Mouse (Mus musculus) urinary bladder, postnatal 36 days (tissue): ENCODE measurements around the gene Hmga1b.
A peak's percentile ranks its signal among the peaks of the same experiment; 100 is the strongest.
"Not testable (repeated sequence)": the region's sequence is repeated elsewhere in the genome, so short reads cannot be mapped to it uniquely, and the experiment has no call there.

ENCODE experiments used
- DNase-seq, 2 experiments: peaks; one replicate each; pipeline ENCODE4 v3.0.0; 2022; ENCODE audit warnings: low spot score in 2 of 2, mixed read lengths in 1 of 2

Gene Hmga1b

GRCm38 (mm10) chr11:120731858-120732680 lies 30.5 kb upstream of the Hmga1b start, which contains the start of gene Cbr2:
Gene Cbr2, minus strand, starts transcription at chr11:120732114.
- DNase-seq: peak; percentile 56 to 65

DNA sequence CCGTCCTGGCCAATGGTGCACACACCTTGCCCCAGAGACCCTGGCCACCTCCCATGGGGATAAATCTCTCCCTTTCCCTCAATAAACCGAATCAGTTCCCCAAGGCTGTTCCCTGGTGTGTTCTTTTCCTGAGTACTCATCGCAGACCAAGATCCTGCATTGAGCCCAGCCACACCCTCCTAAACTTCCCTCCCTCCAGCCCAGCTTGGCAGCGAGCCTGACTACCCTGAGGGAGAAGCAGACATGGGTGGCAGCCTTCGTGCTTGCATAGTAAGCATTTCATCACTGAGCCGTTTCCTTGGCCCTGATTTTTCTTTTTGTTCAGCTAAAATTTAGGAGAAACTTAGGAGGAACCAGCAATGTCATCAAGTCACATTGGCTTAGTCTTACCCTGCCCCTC lies 29.1 kb upstream of the Hmga1b start:
- DNase-seq: peak; percentile 49 to 80

DNA sequence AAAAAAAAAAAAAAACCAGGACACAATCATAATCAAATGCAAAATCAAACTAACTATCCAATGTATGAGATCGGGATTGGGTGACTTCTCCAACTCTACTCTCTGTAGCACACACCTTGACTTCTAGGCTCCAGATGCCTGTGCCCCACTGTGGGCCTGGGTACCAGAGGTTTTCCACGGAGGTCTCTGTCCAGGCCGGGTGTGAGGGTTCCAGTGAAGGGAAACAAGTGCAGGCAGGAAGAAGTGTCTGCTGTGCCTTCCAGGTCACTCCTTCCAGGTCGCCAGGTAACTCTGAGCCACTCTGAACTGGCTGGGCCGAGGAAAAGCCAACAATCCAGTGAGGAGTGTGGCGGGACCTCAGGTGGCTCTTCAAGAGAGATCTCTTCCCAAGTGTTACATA lies 26.2 kb upstream of the Hmga1b start:
- DNase-seq: no peak

DNA sequence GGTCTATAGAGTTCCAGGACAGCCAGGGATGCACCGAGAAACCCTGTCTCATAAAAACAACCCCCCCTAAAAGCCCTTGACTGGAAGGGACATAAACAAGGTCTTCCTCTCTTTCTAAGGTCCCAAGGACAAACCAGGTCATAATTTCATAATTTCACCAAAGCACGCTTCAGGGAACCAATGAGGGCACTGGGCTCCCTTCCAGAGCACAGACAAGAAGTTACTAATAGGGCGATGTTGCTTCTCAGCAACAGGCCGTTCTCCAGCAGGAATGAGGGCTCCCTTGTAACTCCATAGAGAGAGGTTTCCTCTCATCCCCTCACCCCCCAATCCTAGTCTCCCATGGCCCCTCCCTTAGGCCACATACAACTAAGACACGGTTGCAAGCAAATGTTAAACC lies 21.6 kb upstream of the Hmga1b start:
- DNase-seq: no peak

- no peak for DNase-seq
These were observed 18.4 kb upstream of the Hmga1b start for GRCm38 (mm10) chr11:120744121-120744701.

GRCm38 (mm10) chr11:120747974-120748373 lies 14.6 kb upstream of the Hmga1b start:
- no peak for DNase-seq

- peak in 1 of 2 experiments; percentile 36 for DNase-seq
These were observed 13.2 kb upstream of the Hmga1b start for GRCm38 (mm10) chr11:120749430-120749829.

DNA sequence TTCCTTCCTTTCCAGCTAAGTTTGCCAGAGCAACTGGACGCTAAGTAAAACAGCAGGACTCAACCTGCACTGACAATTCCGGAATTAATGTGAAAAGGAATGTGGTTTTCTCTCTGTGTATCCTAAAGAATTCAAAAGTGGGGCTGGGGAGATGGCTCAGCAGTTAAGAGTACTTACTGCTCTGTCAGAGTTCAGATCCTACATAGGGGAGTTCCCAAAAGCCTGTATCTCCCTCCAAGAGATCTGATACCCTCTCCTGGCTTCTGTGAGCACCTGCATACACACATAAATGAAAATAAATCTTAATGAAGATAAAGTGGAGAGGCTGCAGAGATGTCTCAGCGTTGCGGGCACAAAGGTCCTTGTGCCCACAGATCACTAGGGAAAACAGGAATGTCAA lies 11.0 kb upstream of the Hmga1b start:
- no peak for DNase-seq

DNA sequence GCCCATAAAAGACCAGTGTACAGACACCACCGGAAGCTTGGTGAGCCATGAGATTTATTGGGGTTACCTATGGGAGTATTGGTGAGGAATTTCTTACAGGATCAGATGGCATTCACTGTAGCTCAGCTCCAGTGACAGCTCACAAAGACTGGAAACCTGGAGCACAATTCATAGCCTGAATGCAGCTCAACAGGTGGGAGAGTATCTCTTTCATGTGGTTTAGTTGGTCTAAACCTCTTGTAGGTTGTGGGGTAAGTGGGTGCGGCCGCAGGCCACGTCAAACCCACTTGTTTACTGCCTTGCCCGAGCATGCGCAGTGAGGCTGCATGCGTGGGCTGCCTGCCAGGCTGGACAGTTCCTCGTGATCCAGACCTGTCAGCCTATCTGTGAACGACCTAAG lies 2.4 kb upstream of the Hmga1b start:
- no peak for DNase-seq

DNA sequence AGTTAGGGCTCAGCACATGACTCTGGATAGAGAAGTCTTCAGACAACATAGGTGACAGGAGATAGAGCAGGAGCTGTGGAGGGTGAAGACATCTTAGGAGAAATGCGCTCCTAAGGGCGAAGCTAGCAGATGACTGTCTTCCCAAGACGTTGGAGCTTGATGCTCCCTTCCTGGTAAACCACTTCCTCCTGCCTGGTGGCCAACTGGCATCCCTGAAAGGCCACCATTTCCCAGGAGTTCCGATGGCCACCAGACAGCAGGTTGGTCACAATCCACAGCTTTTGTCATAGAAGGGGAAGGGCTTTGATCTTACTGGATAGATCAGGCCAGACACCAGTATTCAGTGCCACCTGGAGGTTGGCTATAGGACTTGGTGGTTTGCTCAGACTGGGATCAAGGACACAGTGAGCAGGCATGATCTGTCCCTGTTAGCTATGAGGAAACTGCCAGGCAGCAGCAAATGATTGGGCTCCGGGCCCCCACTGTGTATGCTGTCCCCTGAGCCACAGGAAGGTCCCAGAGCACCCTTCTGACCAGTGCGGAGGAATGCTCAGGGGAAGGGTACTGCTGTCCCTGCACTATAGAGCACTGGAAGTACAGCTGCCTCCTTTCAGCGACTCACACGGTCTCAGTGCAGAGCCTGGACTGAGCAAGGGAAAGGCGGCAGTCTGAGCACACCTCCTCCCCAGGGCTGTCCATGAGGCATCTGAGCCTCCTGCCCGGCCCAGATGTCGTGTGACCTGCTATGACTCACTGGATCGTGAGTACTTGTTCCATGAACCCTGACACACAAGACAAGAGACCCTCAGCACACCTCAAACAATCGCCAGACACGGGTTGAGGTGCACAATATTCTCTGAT lies 553 bp upstream of the Hmga1b start:
- DNase-seq: no peak

DNA sequence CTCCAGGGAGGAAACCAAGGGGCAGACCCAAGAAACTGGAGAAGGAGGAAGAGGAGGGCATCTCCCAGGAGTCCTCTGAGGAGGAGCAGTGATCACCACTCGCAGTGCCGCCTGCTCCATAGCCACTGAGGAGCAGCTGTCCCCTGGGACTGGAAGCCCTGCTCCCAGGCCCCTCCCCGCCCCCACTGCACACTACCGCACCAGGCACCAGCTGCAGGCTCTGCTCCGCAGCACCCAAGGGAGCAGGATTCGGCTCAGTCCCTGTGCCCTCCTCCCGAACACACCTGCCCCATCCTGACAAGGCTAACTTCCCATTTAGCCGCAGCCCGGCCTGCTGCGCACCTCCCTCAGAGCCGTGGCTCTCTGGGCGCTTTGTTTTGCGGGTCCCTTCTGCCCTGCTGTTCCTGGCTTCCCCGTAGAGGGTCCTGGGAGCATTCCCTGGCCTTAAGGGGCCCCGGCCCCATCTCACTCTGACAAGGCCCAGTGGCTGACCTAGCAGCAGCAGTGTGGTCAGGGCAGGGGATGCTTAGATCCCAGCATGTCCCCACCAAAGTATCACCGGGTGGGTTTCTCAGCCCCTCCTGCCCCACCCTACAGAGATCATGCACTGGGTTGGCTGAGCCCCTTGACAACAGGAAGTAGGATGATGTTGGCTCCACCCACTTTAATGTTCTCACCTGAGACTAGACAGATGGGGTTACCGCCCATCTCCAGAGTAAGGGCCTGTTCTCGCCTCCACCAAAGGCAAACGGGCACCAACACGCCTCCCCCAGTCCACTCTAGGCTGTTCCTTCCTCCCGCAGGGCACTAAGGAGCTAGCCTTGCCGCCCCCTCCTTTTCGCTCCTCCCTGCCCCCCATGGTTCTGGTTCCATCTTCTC lies 766 bp downstream of the Hmga1b start:
- not testable (repeated sequence) for DNase-seq

- DNase-seq: not testable (repeated sequence)
These were observed 4.4 kb downstream of the Hmga1b start for GRCm38 (mm10) chr11:120767023-120767422.

GRCm38 (mm10) chr11:120768206-120768605 lies 5.6 kb downstream of the Hmga1b start:
- DNase-seq: no peak

GRCm38 (mm10) chr11:120772749-120773148 lies 10.2 kb downstream of the Hmga1b start:
- DNase-seq: no peak

DNA sequence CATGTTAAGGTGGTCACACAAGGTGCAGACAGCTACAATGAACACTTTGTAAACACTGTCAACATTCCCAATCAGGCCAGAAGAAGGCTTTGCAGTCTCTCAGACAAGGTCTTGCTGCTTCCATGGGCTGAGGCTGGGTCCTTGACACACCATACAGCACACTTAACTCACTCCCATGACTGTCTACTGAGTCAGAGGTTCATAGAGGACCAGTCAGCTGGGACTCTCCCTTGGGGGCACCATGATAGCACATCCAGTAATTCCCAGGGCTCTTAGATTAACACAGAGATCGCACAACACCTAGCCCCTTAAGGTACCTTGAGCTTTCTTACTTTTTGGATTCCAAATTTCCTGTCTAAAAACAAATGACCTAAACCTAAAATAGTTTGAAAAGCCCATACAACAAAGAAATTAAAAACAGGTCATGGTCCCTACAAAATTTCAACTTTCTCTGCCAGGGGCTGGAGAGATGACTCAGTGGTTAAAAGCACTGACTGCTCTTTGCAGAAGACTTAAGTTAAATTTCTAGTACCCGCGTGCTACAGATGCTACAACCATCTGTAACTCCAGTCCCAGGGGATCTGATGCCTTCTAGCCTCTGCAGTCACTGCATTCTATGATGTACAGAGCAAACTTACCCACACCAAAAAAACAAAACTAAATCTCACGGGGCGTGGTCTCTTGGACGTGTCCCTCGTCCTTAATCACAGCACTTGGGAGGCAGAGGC lies 11.0 kb downstream of the Hmga1b start:
- DNase-seq: no peak

- DNase-seq: peak; percentile 91 to 95
These were observed 13.3 kb downstream of the Hmga1b start for GRCm38 (mm10) chr11:120775774-120776469.

GRCm38 (mm10) chr11:120777123-120777522 lies 14.5 kb downstream of the Hmga1b start:
- DNase-seq: no peak

DNA sequence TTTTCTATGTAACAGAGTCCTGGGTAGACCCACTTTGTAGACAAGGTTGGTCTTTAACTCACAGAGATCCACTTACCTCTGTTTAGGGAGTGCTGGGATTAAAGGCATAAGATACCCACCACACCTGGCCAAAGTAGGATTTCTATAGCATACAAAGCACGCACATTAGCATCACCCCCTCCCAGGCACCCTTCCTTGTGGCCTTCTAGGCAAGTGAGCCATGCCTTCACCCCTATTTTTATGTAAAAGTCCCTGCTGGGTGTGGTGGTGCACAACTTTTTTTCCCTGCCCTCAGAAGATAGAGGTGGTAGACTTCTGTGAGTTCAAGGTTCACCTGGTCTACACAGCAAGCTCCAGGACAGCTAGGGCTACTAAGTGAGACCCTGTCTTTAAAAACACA lies 17.3 kb downstream of the Hmga1b start:
- DNase-seq: no peak

- not testable (repeated sequence) for DNase-seq
These were observed 18.8 kb downstream of the Hmga1b start for GRCm38 (mm10) chr11:120781361-120781760.
